Mouse (Mus musculus): ENCODE results near the gene Rab3d. TPM values are rescaled to one million over a fixed set of nuclear protein-coding genes. Genes with fewer than 3 reads are reported as not detected.

Rab3d gene
- polyA plus RNA-seq, 1 experiment from 2014 or later, result 12.0 TPM

GRCm38 (mm10) chr9:21955225-21955569, 37.2 kb upstream of the Rab3d start:
- Histone ChIP-seq H3K4me3 (replicated peaks) (peak overlapping the region; percentile 80), H3K4me2 (peak overlapping the region; percentile 88), H3K4me1 (replicated peaks) (peaks cover 48% of the 10 kb centered on the region), H3K27me3 (0 out of 2 replicates have a peak, but pooled peaks cover under 1% of the 10 kb centered on the region), H3K9me3 (replicated peaks) (no peaks in the 10 kb centered on the region), H3K36me3 (replicated peaks) (peaks cover 37% of the 10 kb centered on the region), H3K9ac (peak overlapping the region; percentile 84), H3K27ac (replicated peaks) (peak overlapping the region; percentile 92)
- WGBS (ENCODE audit: insufficient replicate concordance), result under 1% methylated on average over 18 of the region's 18 CpGs
- ATAC-seq (ENCODE audit: insufficient read depth), result peak; percentile 67

DNA sequence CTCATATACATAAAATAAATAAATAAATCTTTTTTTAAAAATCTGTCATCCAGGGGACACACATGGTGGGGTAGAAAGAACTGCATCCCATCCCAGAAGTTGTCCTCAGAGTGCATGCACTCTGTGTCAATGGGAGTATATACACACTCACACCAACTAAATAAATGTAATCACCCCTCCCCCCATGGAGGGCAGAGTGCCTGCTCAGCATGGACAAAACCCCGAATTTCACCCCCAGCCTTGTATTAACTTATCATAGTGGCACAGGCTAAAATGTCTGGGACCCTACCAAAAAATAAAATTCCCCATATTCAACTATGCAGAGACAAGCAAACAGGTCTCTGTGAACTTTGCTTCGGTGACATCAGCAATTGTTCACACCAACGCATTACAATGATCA, 36.6 kb upstream of the Rab3d start:
- Histone ChIP-seq H3K36me3 (replicated peaks) (peaks cover 32% of the 10 kb centered on the region), H3K4me2 (peak overlapping the region; percentile 88), H3K27me3 (0 out of 2 replicates have a peak, but pooled peaks cover 6% of the 10 kb centered on the region), H3K9me3 (replicated peaks) (no peaks in the 10 kb centered on the region), H3K4me3 (replicated peaks) (peak overlapping the region; percentile 80), H3K9ac (no peak overlapping the region), H3K4me1 (replicated peaks) (peaks cover 42% of the 10 kb centered on the region), H3K27ac (replicated peaks) (no peak overlapping the region)
- no peak for ATAC-seq (ENCODE audit: insufficient read depth)
- WGBS (ENCODE audit: insufficient replicate concordance), result 65% methylated on average over 3 of the region's 3 CpGs

DNA sequence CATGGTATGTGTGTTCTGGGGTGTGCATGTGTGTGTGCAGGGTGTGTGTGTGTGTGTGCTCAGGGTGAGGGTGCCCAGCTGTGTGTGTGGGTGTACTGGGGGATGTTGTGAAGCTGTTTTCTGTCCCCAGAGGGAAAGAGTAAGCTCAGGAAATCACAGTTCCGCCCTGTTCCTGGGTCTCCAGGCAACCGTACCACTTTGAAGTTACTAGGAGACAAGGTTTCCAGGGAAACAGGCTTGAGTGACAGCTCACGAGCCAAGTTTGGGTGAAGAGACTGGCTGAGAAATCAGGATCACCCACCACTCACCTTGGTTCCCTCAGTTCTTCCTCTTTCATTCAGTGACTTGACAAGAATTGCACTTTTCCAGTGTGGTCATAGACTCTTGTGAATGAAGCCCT, 35.6 kb upstream of the Rab3d start:
- Histone ChIP-seq H3K9me3 (replicated peaks) (no peaks in the 10 kb centered on the region), H3K4me2 (no peak overlapping the region), H3K27me3 (peaks cover 14% of the 10 kb centered on the region), H3K9ac (no peak overlapping the region), H3K4me3 (replicated peaks) (no peak overlapping the region), H3K36me3 (replicated peaks) (peaks cover 21% of the 10 kb centered on the region), H3K27ac (replicated peaks) (no peak overlapping the region), H3K4me1 (replicated peaks) (peaks cover 32% of the 10 kb centered on the region)
- ATAC-seq (ENCODE audit: insufficient read depth), result no peak
- 28% methylated on average over 3 of the region's 3 CpGs for WGBS (ENCODE audit: insufficient replicate concordance)

DNA sequence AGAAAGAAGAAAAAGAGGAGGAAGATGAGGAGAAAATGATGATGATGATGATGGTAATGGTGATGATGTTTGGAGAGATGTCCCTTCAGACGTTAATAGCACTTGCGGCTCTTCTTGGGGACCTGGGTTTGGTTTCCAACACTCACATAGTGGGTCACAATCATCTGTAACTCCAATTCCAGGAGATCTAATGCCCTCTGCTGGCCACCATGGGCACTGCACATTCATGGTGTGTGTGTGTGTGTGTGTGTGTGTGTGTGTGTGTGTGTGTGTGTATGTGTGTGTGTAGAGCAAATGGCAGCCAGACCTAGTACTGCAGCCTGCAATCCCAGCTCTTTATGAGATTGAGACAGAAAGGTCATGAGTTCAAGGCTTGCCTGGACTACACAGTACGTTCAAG, 34.0 kb upstream of the Rab3d start:
- no peak overlapping the region for H3K27ac ChIP-seq (replicated peaks)
- 62% methylated on average over 3 of the region's 3 CpGs for WGBS (ENCODE audit: insufficient replicate concordance)
- H3K4me3 ChIP-seq (replicated peaks), result no peak overlapping the region
- ATAC-seq (ENCODE audit: insufficient read depth), result no peak
- no peaks in the 10 kb centered on the region for H3K9me3 ChIP-seq (replicated peaks)
- H3K9ac ChIP-seq, result no peak overlapping the region
- no peak overlapping the region for H3K4me2 ChIP-seq
- H3K4me1 ChIP-seq (replicated peaks), result peaks cover 25% of the 10 kb centered on the region
- H3K27me3 ChIP-seq, result peaks cover 29% of the 10 kb centered on the region
- peaks cover 5% of the 10 kb centered on the region; the same call in 1 of the 2 replicates for H3K36me3 ChIP-seq (replicated peaks)

- Histone ChIP-seq H3K4me2 (no peak overlapping the region), H3K4me3 (replicated peaks) (no peak overlapping the region), H3K4me1 (replicated peaks) (peaks cover 15% of the 10 kb centered on the region), H3K9ac (no peak overlapping the region), H3K27me3 (peaks cover 29% of the 10 kb centered on the region), H3K9me3 (replicated peaks) (no peaks in the 10 kb centered on the region), H3K27ac (replicated peaks) (no peak overlapping the region), H3K36me3 (replicated peaks) (no peaks in the 10 kb centered on the region)
- 15% methylated on average over 11 of the region's 11 CpGs for WGBS (ENCODE audit: insufficient replicate concordance)
- no peak for ATAC-seq (ENCODE audit: insufficient read depth)
Measured at GRCm38 (mm10) chr9:21950322-21950721, 32.3 kb upstream of the Rab3d start.

DNA sequence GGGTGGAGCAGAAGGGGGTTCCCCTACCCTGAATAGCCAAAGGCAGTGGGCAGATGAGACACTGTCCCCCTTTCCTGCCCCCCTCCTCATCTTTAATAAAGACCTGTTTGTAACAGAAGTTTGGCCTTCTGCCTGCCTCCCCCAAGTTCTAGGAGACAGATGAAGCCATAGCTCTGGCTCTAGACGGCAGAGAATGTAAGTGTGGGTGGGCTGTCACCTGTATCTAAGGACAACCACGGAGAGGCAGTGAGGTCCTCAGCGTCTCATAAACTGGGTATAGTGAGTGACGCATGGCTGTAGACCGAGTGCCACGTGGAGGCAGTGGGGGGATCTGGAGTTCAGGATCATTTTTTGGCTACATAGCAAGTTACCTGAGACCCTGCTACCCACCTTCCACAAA, 30.8 kb upstream of the Rab3d start:
- H3K9ac ChIP-seq, result no peak overlapping the region
- ATAC-seq (ENCODE audit: insufficient read depth), result no peak
- peaks cover 39% of the 10 kb centered on the region for H3K27me3 ChIP-seq
- no peaks in the 10 kb centered on the region for H3K36me3 ChIP-seq (replicated peaks)
- 61% methylated on average over 6 of the region's 6 CpGs for WGBS (ENCODE audit: insufficient replicate concordance)
- H3K4me3 ChIP-seq (replicated peaks), result no peak overlapping the region
- H3K4me1 ChIP-seq (replicated peaks), result peaks cover 14% of the 10 kb centered on the region
- no peaks in the 10 kb centered on the region for H3K9me3 ChIP-seq (replicated peaks)
- H3K4me2 ChIP-seq, result no peak overlapping the region
- no peak overlapping the region for H3K27ac ChIP-seq (replicated peaks)

GRCm38 (mm10) chr9:21948146-21948545, 30.2 kb upstream of the Rab3d start:
- WGBS (ENCODE audit: insufficient replicate concordance), result 40% methylated on average over 8 of the region's 8 CpGs
- Histone ChIP-seq H3K9me3 (replicated peaks) (no peaks in the 10 kb centered on the region), H3K27ac (replicated peaks) (no peak overlapping the region), H3K27me3 (peaks cover 44% of the 10 kb centered on the region), H3K36me3 (replicated peaks) (no peaks in the 10 kb centered on the region), H3K9ac (no peak overlapping the region), H3K4me3 (replicated peaks) (no peak overlapping the region), H3K4me2 (no peak overlapping the region), H3K4me1 (replicated peaks) (peaks cover 14% of the 10 kb centered on the region)
- no peak for ATAC-seq (ENCODE audit: insufficient read depth)

GRCm38 (mm10) chr9:21947540-21948130, 29.6 kb upstream of the Rab3d start:
- ATAC-seq (ENCODE audit: insufficient read depth), result no peak
- WGBS (ENCODE audit: insufficient replicate concordance), result 2% methylated on average over 27 of the region's 28 CpGs
- no peak overlapping the region for H3K27ac ChIP-seq (replicated peaks)
- peaks cover 14% of the 10 kb centered on the region for H3K4me1 ChIP-seq (replicated peaks)
- peaks cover 44% of the 10 kb centered on the region for H3K27me3 ChIP-seq
- no peak overlapping the region for H3K9ac ChIP-seq
- H3K4me3 ChIP-seq (replicated peaks), result no peak overlapping the region
- no peaks in the 10 kb centered on the region for H3K36me3 ChIP-seq (replicated peaks)
- H3K9me3 ChIP-seq (replicated peaks), result no peaks in the 10 kb centered on the region
- peak overlapping the region; percentile 25 for H3K4me2 ChIP-seq

GRCm38 (mm10) chr9:21944267-21944666, 26.3 kb upstream of the Rab3d start:
- Histone ChIP-seq H3K4me2 (peak overlapping the region; percentile 10), H3K9me3 (replicated peaks) (no peaks in the 10 kb centered on the region), H3K36me3 (replicated peaks) (no peaks in the 10 kb centered on the region), H3K27ac (replicated peaks) (no peak overlapping the region), H3K4me3 (replicated peaks) (no peak overlapping the region), H3K9ac (no peak overlapping the region), H3K27me3 (peaks cover 37% of the 10 kb centered on the region), H3K4me1 (replicated peaks) (peaks cover 14% of the 10 kb centered on the region)
- whole genome bisulfite sequencing (ENCODE audit: insufficient replicate concordance), result 16% methylated on average over 23 of the region's 23 CpGs
- 0 out of 2 replicates have a peak, but pooled peaks have one; percentile 17 for ATAC-seq (ENCODE audit: insufficient read depth)

DNA sequence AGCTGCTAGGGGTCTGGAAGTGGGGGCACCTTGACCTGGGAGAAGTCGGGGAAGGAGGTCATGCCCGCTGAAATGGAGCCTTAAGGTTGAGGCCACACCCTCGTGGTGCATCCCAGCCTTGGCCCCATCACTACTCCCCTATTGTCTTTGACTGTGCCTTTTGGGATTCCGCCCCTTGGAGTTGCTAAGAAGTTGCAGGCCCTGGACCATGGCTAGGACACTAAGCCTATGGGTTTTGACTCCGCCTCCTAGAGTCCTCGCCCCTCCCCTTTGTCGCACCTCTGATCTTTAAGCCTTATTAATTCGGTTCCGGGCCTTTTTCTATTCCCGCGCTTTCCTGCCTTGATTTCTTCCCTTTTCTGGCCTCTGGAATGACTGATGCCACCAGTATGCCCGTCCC, 25.6 kb upstream of the Rab3d start:
- peaks cover 14% of the 10 kb centered on the region for H3K4me1 ChIP-seq (replicated peaks)
- H3K27ac ChIP-seq (replicated peaks), result no peak overlapping the region
- no peaks in the 10 kb centered on the region for H3K9me3 ChIP-seq (replicated peaks)
- no peaks in the 10 kb centered on the region for H3K36me3 ChIP-seq (replicated peaks)
- H3K4me3 ChIP-seq (replicated peaks), result no peak overlapping the region
- H3K9ac ChIP-seq, result no peak overlapping the region
- H3K27me3 ChIP-seq, result peaks cover 31% of the 10 kb centered on the region
- no peak overlapping the region for H3K4me2 ChIP-seq
- ATAC-seq (ENCODE audit: insufficient read depth), result no peak
- 38% methylated on average over 12 of the region's 12 CpGs for WGBS (ENCODE audit: insufficient replicate concordance)

GRCm38 (mm10) chr9:21943046-21943445, 25.1 kb upstream of the Rab3d start:
- H3K9ac ChIP-seq, result no peak overlapping the region
- no peaks in the 10 kb centered on the region for H3K36me3 ChIP-seq (replicated peaks)
- no peak overlapping the region for H3K4me2 ChIP-seq
- H3K27ac ChIP-seq (replicated peaks), result no peak overlapping the region
- H3K27me3 ChIP-seq, result peaks cover 25% of the 10 kb centered on the region
- no peak for ATAC-seq (ENCODE audit: insufficient read depth)
- 58% methylated on average over 12 of the region's 12 CpGs for WGBS (ENCODE audit: insufficient replicate concordance)
- no peak overlapping the region for H3K4me3 ChIP-seq (replicated peaks)
- H3K9me3 ChIP-seq (replicated peaks), result no peaks in the 10 kb centered on the region
- H3K4me1 ChIP-seq (replicated peaks), result peaks cover 14% of the 10 kb centered on the region

- WGBS (ENCODE audit: insufficient replicate concordance), result 61% methylated on average over 4 of the region's 4 CpGs
- ATAC-seq (ENCODE audit: insufficient read depth), result no peak
- H3K27ac ChIP-seq (replicated peaks), result no peak overlapping the region
- H3K4me3 ChIP-seq (replicated peaks), result no peak overlapping the region
- H3K4me2 ChIP-seq, result no peak overlapping the region
- no peak overlapping the region for H3K9ac ChIP-seq
- no peaks in the 10 kb centered on the region for H3K36me3 ChIP-seq (replicated peaks)
- H3K4me1 ChIP-seq (replicated peaks), result peaks cover 7% of the 10 kb centered on the region
- H3K27me3 ChIP-seq, result peaks cover 21% of the 10 kb centered on the region
- no peaks in the 10 kb centered on the region for H3K9me3 ChIP-seq (replicated peaks)
Measured at GRCm38 (mm10) chr9:21938234-21938855, 20.4 kb upstream of the Rab3d start.
